Mouse (Mus musculus): ENCODE measurements around the gene Mgat5b. TPM values are rescaled to one million over a fixed set of nuclear protein-coding genes. Genes with fewer than 3 reads are reported as not detected.

Mgat5b gene
- polyA plus RNA-seq, 1 experiment from 2014 or later: 1.5 TPM

DNA sequence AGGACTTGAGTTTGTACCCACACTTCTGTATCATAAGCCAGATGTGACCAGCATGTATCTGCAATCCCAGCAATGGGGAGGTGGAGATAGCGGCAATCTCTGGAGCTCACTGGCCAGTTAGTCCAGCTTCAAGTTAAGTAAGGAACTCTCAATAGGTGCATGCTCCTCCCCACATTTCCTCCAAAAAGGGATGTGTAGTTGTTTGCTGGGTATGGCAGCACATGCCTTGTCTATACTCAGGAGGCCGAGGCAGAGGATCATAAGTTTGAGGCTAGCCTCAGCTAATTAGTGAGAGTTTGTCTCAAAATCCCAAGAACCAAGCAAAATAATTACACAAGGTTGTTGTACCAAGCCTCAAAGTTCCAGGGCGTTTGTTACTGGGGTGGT is 110.9 kb downstream of the Mgat5b start:
- Histone ChIP-seq H3K36me3 (replicated peaks; ENCODE audit: control insufficient read depth, insufficient read depth, low read depth, low read length) (no peaks in the 10 kb centered on the region), H3K4me1 (ENCODE audit: control insufficient read depth, insufficient read depth, low read length) (no peaks in the 10 kb centered on the region), H3K27ac (replicated peaks; ENCODE audit: low read depth, low read length) (no peak overlapping the region), H3K9ac (replicated peaks; ENCODE audit: low read length) (no peak overlapping the region), H3K27me3 (ENCODE audit: control insufficient read depth, insufficient read depth, low read length) (no peaks in the 10 kb centered on the region), H3K9me3 (replicated peaks; ENCODE audit: control insufficient read depth, low read length) (no peaks in the 10 kb centered on the region), H3K4me2 (ENCODE audit: low read depth, low read length) (no peak overlapping the region), H3K4me3 (ENCODE audit: low read depth, low read length) (no peak overlapping the region)
- ATAC-seq (replicated peaks; ENCODE audit: insufficient number of reproducible peaks, low FRiP score, low TSS enrichment, low read depth): no peak
- DNase-seq (ENCODE audit: low spot score): no peak
- WGBS: 87% methylated on average over 3 of the region's 3 CpGs

- H3K27me3 ChIP-seq (ENCODE audit: control insufficient read depth, insufficient read depth, low read length): no peaks in the 10 kb centered on the region
- H3K4me2 ChIP-seq (ENCODE audit: low read depth, low read length): no peak overlapping the region
- no peaks in the 10 kb centered on the region for H3K9me3 ChIP-seq (replicated peaks; ENCODE audit: control insufficient read depth, low read length)
- no peak for ATAC-seq (replicated peaks; ENCODE audit: insufficient number of reproducible peaks, low FRiP score, low TSS enrichment, low read depth)
- no peak overlapping the region for H3K27ac ChIP-seq (replicated peaks; ENCODE audit: low read depth, low read length)
- H3K4me3 ChIP-seq (ENCODE audit: low read depth, low read length): no peak overlapping the region
- WGBS: 52% methylated on average over 3 of the region's 3 CpGs
- no peak for DNase-seq (ENCODE audit: low spot score)
- no peak overlapping the region for H3K9ac ChIP-seq (replicated peaks; ENCODE audit: low read length)
- no peaks in the 10 kb centered on the region for H3K4me1 ChIP-seq (ENCODE audit: control insufficient read depth, insufficient read depth, low read length)
- no peaks in the 10 kb centered on the region for H3K36me3 ChIP-seq (replicated peaks; ENCODE audit: control insufficient read depth, insufficient read depth, low read depth, low read length)
Observed at GRCm38 (mm10) chr11:117030018-117030417, 111.4 kb downstream of the Mgat5b start.

GRCm38 (mm10) chr11:117030471-117031101 is 111.9 kb downstream of the Mgat5b start:
- DNase-seq (ENCODE audit: low spot score) (no peak), ATAC-seq (replicated peaks; ENCODE audit: insufficient number of reproducible peaks, low FRiP score, low TSS enrichment, low read depth) (no peak)
- H3K36me3 ChIP-seq (replicated peaks; ENCODE audit: control insufficient read depth, insufficient read depth, low read depth, low read length): no peaks in the 10 kb centered on the region
- H3K4me1 ChIP-seq (ENCODE audit: control insufficient read depth, insufficient read depth, low read length): no peaks in the 10 kb centered on the region
- no peak overlapping the region for H3K4me2 ChIP-seq (ENCODE audit: low read depth, low read length)
- H3K9me3 ChIP-seq (replicated peaks; ENCODE audit: control insufficient read depth, low read length): no peaks in the 10 kb centered on the region
- H3K27ac ChIP-seq (replicated peaks; ENCODE audit: low read depth, low read length): no peak overlapping the region
- H3K9ac ChIP-seq (replicated peaks; ENCODE audit: low read length): no peak overlapping the region
- WGBS: 77% methylated on average over 8 of the region's 8 CpGs
- H3K27me3 ChIP-seq (ENCODE audit: control insufficient read depth, insufficient read depth, low read length): no peaks in the 10 kb centered on the region
- no peak overlapping the region for H3K4me3 ChIP-seq (ENCODE audit: low read depth, low read length)

DNA sequence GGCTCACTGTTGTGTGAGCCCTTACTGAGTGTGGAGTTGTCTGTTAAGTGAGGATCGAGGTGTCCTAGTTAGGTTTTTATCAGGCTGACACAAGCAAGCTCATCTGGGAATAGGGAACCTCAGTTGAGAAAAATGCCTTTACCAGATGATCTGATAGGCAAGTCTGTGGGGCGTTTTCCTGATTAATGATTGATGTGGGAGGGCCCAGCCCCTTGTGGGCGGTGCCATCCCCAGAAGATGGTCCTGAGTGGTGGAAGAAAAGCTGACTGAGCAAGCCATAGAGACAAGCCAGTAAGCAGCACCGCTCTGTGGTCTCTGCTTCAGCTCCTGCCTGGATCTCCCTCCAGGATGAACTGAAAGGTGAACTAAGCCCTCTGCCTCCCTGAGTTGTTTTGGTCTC is 112.6 kb downstream of the Mgat5b start:
- Histone ChIP-seq H3K4me2 (ENCODE audit: low read depth, low read length) (no peak overlapping the region), H3K27ac (replicated peaks; ENCODE audit: low read depth, low read length) (no peak overlapping the region), H3K9ac (replicated peaks; ENCODE audit: low read length) (no peak overlapping the region), H3K4me1 (ENCODE audit: control insufficient read depth, insufficient read depth, low read length) (no peaks in the 10 kb centered on the region), H3K27me3 (ENCODE audit: control insufficient read depth, insufficient read depth, low read length) (no peaks in the 10 kb centered on the region), H3K36me3 (replicated peaks; ENCODE audit: control insufficient read depth, insufficient read depth, low read depth, low read length) (no peaks in the 10 kb centered on the region), H3K9me3 (replicated peaks; ENCODE audit: control insufficient read depth, low read length) (no peaks in the 10 kb centered on the region), H3K4me3 (ENCODE audit: low read depth, low read length) (no peak overlapping the region)
- DNase-seq (ENCODE audit: low spot score) (peak; percentile 14), ATAC-seq (replicated peaks; ENCODE audit: insufficient number of reproducible peaks, low FRiP score, low TSS enrichment, low read depth) (no peak)
- WGBS: 20% methylated on average over 4 of the region's 4 CpGs

GRCm38 (mm10) chr11:117035661-117036336 is 117.1 kb downstream of the Mgat5b start:
- Histone ChIP-seq H3K4me1 (ENCODE audit: control insufficient read depth, insufficient read depth, low read length) (no peaks in the 10 kb centered on the region), H3K27ac (replicated peaks; ENCODE audit: low read depth, low read length) (no peak overlapping the region), H3K27me3 (ENCODE audit: control insufficient read depth, insufficient read depth, low read length) (no peaks in the 10 kb centered on the region), H3K4me3 (ENCODE audit: low read depth, low read length) (no peak overlapping the region), H3K4me2 (ENCODE audit: low read depth, low read length) (no peak overlapping the region), H3K36me3 (replicated peaks; ENCODE audit: control insufficient read depth, insufficient read depth, low read depth, low read length) (no peaks in the 10 kb centered on the region), H3K9me3 (replicated peaks; ENCODE audit: control insufficient read depth, low read length) (no peaks in the 10 kb centered on the region), H3K9ac (replicated peaks; ENCODE audit: low read length) (no peak overlapping the region)
- 66% methylated on average over 11 of the region's 11 CpGs for WGBS
- DNase-seq (ENCODE audit: low spot score) (no peak), ATAC-seq (replicated peaks; ENCODE audit: insufficient number of reproducible peaks, low FRiP score, low TSS enrichment, low read depth) (no peak)

Other genes with a start within 250 kb of the Mgat5b start
- not detected in 2 replicates for gene St6galnac1, start 143.4 kb upstream of the Mgat5b start, polyA plus RNA-seq (2014; fragmentation: Nextera tagmentation; extraction: Ambion mirVana)
- gene Mxra7, start 90.8 kb upstream of the Mgat5b start, polyA plus RNA-seq (2014; fragmentation: Nextera tagmentation; extraction: Ambion mirVana): 18.1 and 21.9 TPM in 2 replicates
- gene Mettl23, start 75.6 kb upstream of the Mgat5b start, polyA plus RNA-seq (2014; fragmentation: Nextera tagmentation; extraction: Ambion mirVana): 67.0 and 67.8 TPM in 2 replicates
- gene Jmjd6, start 75.4 kb upstream of the Mgat5b start, polyA plus RNA-seq (2014; fragmentation: Nextera tagmentation; extraction: Ambion mirVana): 74.2 and 75.1 TPM in 2 replicates
- 33.9 and 35.7 TPM in 2 replicates for gene Mfsd11, start 66.4 kb upstream of the Mgat5b start, polyA plus RNA-seq (2014; fragmentation: Nextera tagmentation; extraction: Ambion mirVana)
- gene Srsf2, start 65.8 kb upstream of the Mgat5b start, polyA plus RNA-seq (2014; fragmentation: Nextera tagmentation; extraction: Ambion mirVana): 1,064 and 1,163 TPM in 2 replicates
- gene Sec14l1, start 196.3 kb downstream of the Mgat5b start, polyA plus RNA-seq (2014; fragmentation: Nextera tagmentation; extraction: Ambion mirVana): 25.4 and 28.3 TPM in 2 replicates

Measured in embryonic facial prominence, embryonic 11.5 days (tissue).